Mouse (Mus musculus) embryo, embryonic 9.5 days (tissue): ENCODE measurements around the gene Rnf31.
A peak's percentile ranks its signal among the peaks of the same experiment; 100 is the strongest.

Experiments used
- DNase-seq: peaks from one replicate; pipeline ENCODE4 v3.0.0-alpha.2; 2017; ENCODE audit errors: extremely low spot score

Rnf31 gene

GRCm38 (mm10) chr14:55577871-55578667 is 13.4 kb upstream of the Rnf31 start, which contains the start of gene Psme1:
Psme1 (plus strand) TSS chr14:55578123.
- DNase-seq: peak; percentile 84

- no peak for DNase-seq
Measured at GRCm38 (mm10) chr14:55578668-55579269, 12.7 kb upstream of the Rnf31 start.

GRCm38 (mm10) chr14:55579511-55580496 is 11.7 kb upstream of the Rnf31 start:
- no peak for DNase-seq

GRCm38 (mm10) chr14:55580731-55581130 is 10.8 kb upstream of the Rnf31 start:
- DNase-seq: no peak

GRCm38 (mm10) chr14:55581981-55582681 is 9.4 kb upstream of the Rnf31 start:
- no peak for DNase-seq

- DNase-seq: no peak
Measured at GRCm38 (mm10) chr14:55584303-55584701, 7.2 kb upstream of the Rnf31 start.

GRCm38 (mm10) chr14:55584702-55585565 is 6.6 kb upstream of the Rnf31 start, which contains the start of gene Emc9:
Emc9 (minus strand) TSS chr14:55585302.
- DNase-seq: peak; percentile 73

- DNase-seq: no peak
Measured at GRCm38 (mm10) chr14:55585566-55585960, 5.9 kb upstream of the Rnf31 start.

- DNase-seq: no peak
Measured at GRCm38 (mm10) chr14:55586149-55586548, 5.4 kb upstream of the Rnf31 start.

GRCm38 (mm10) chr14:55589271-55589670 is 2.2 kb upstream of the Rnf31 start:
- no peak for DNase-seq

GRCm38 (mm10) chr14:55589771-55590448 is 1.6 kb upstream of the Rnf31 start:
- DNase-seq: no peak

- DNase-seq: peak; percentile 95
Measured at GRCm38 (mm10) chr14:55590748-55591330, 669 bp upstream of the Rnf31 start, which contains the start of gene Psme2. Psme2 (minus strand) TSS chr14:55591113.

- no peak for DNase-seq
Measured at GRCm38 (mm10) chr14:55592226-55592625, 718 bp downstream of the Rnf31 start.

- no peak for DNase-seq
Measured at GRCm38 (mm10) chr14:55596036-55596690, 4.7 kb downstream of the Rnf31 start.

GRCm38 (mm10) chr14:55598521-55599390 is 7.2 kb downstream of the Rnf31 start:
- no peak for DNase-seq

GRCm38 (mm10) chr14:55603271-55603632 is 11.7 kb downstream of the Rnf31 start, which contains the start of gene Irf9:
Irf9 (plus strand) TSS chr14:55603571.
- DNase-seq: no peak

- DNase-seq: peak; percentile 84
Measured at GRCm38 (mm10) chr14:55603633-55604576, 12.4 kb downstream of the Rnf31 start.
